Mouse (Mus musculus) embryonic facial prominence, embryonic 14.5 days (tissue): ENCODE measurements at regions not wholly inside any gene's neighbourhood (a gene's known extent, or its start where the extent isn't known, plus 50 kb on each side); places are given as distances from the start of the nearest gene placed in this dataset.

ENCODE experiments used
- ATAC-seq: fragments of 200-750 bp; cut with Nextera tagmentation; 2 replicates; pipeline ENCODE4 v1.8.0; 2017; ENCODE audit warnings: low read depth, moderate number of reproducible peaks, moderate TSS enrichment
- DNase-seq: peaks from one replicate; pipeline ENCODE4 v3.0.0-alpha.2; 2015; ENCODE audit warnings: low spot score
- H3K27ac ChIP-seq: fragments of 300-500 bp; sonication (generic); replicated peaks from 2 replicates; pipeline ENCODE4 v1.5.1; 2014; ENCODE audit warnings: low read depth, mild to moderate bottlenecking, low read length, moderate library complexity
- H3K27me3 ChIP-seq: fragments of 300-500 bp; sonication (generic); replicated peaks from 2 replicates; pipeline ENCODE4 v1.6.1; 2014; ENCODE audit warnings: low read length; ENCODE audit not compliant: control insufficient read depth, insufficient read depth
- H3K36me3 ChIP-seq: fragments of 300-500 bp; sonication (generic); 2 replicates; pipeline ENCODE4 v1.6.1; 2014; ENCODE audit warnings: low read length, mixed read lengths; ENCODE audit not compliant: control insufficient read depth, insufficient read depth
- H3K4me1 ChIP-seq: fragments of 300-500 bp; sonication (generic); 2 replicates; pipeline ENCODE4 v1.6.1; 2014; ENCODE audit warnings: antibody characterized with exemption, low read length; ENCODE audit not compliant: control insufficient read depth, insufficient read depth
- H3K4me2 ChIP-seq: fragments of 300-500 bp; sonication (generic); 2 replicates; pipeline ENCODE4 v1.6.1; 2014; ENCODE audit warnings: low read depth, mild to moderate bottlenecking, low read length, moderate library complexity, mixed read lengths
- H3K4me3 ChIP-seq: fragments of 300-500 bp; sonication (generic); 2 replicates; pipeline ENCODE4 v1.5.1; 2014; ENCODE audit warnings: low read depth, mild to moderate bottlenecking, low read length
- H3K9ac ChIP-seq: fragments of 300-500 bp; sonication (generic); 2 replicates; pipeline ENCODE4 v1.6.1; 2014; ENCODE audit warnings: low read depth, mild to moderate bottlenecking, low read length, moderate library complexity, mixed read lengths
- H3K9me3 ChIP-seq: fragments of 300-500 bp; sonication (generic); 2 replicates; pipeline ENCODE4 v1.6.1; 2016; ENCODE audit warnings: low read length; ENCODE audit not compliant: control insufficient read depth
- WGBS: fragments of 180-500 bp; shearing (Covaris S2); extraction: QIAGEN DNeasy Blood & Tissue Kit; methylation state at CpG from one replicate; pipeline ENCODE4 v1.1.7; 2014; 5-methylcytosine and 5-hydroxymethylcytosine counted together

DNA sequence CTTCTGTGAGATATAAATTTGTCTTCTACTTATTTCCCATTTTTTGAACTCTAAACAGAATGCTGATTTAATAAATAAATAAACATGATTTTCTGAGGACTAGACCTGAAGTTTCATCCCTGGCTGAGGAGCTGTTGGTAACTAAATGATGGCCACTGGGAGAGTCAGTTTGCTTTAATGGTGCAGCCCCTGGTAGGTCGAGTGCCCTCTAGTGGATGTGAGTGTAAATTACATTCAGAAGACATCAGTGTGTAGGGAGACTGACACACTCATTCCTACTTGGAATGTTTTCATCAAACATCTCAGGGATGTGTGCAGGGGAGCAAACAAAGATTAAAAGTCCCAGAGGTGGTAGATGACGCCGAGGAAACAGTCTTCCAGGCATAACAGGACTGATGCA is 281.2 kb upstream of the Rasgrp1 start:
- Histone ChIP-seq H3K36me3 (no peaks in the 10 kb centered on the region), H3K9ac (no peak overlapping the region), H3K27me3 (no peaks in the 10 kb centered on the region), H3K4me1 (no peaks in the 10 kb centered on the region), H3K4me3 (no peak overlapping the region), H3K4me2 (no peak overlapping the region), H3K9me3 (no peaks in the 10 kb centered on the region), H3K27ac (no peak overlapping the region)
- no peak for ATAC-seq
- 44% methylated on average over 3 of the region's 3 CpGs for WGBS
- no peak for DNase-seq

DNA sequence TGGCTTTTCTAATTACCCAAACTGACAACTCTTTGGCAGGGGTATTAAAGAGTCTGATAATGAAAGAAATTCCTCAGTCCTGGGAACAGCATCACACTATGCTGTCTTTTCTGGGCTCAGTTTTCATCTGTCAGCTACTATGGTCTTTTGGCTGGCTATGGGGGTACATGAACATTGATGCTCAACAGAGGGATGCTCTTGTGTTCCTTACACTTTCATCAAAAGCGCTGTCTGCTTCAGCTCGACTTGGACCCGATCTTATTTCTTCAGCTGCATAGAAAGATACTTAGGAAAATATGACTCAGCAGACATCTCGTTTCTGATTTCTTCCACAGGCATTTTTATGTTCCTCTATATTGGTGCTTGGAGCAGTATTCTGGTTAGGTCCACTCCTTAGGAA is 292.1 kb upstream of the Rasgrp1 start:
- no peak overlapping the region for H3K4me2 ChIP-seq
- no peaks in the 10 kb centered on the region for H3K4me1 ChIP-seq
- WGBS: 70% methylated on average over 4 of the region's 4 CpGs
- H3K9me3 ChIP-seq: no peaks in the 10 kb centered on the region
- H3K27me3 ChIP-seq: no peaks in the 10 kb centered on the region
- peak; percentile 61 for DNase-seq
- ATAC-seq: peak; percentile 37; the same call in 1 of the 2 replicates
- H3K27ac ChIP-seq: no peak overlapping the region
- no peak overlapping the region for H3K9ac ChIP-seq
- no peaks in the 10 kb centered on the region for H3K36me3 ChIP-seq
- no peak overlapping the region for H3K4me3 ChIP-seq

DNA sequence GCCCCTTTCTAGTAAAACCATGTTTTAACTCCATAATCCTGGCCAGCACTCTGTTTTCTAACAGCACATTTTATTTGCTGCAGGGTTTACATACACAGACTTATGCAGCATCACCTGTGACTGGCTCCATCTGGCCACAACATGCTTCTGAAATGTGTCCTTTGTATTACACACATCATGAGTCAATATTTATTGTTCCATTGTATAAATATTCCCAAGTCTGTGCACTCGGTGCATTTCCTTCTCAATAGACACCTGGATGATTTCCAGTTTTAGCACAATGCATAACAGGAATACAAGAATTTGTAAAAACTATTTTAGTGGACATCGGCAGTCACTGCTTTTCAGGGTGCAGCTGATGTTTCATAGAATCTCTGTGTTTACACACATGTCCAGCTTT is 294.6 kb upstream of the Rasgrp1 start:
- Histone ChIP-seq H3K9me3 (no peaks in the 10 kb centered on the region), H3K27me3 (no peaks in the 10 kb centered on the region), H3K27ac (no peak overlapping the region), H3K9ac (no peak overlapping the region), H3K4me1 (no peaks in the 10 kb centered on the region), H3K36me3 (no peaks in the 10 kb centered on the region), H3K4me3 (no peak overlapping the region), H3K4me2 (no peak overlapping the region)
- DNase-seq: peak; percentile 20
- 53% methylated on average over 2 of the region's 2 CpGs for WGBS
- no peak for ATAC-seq

DNA sequence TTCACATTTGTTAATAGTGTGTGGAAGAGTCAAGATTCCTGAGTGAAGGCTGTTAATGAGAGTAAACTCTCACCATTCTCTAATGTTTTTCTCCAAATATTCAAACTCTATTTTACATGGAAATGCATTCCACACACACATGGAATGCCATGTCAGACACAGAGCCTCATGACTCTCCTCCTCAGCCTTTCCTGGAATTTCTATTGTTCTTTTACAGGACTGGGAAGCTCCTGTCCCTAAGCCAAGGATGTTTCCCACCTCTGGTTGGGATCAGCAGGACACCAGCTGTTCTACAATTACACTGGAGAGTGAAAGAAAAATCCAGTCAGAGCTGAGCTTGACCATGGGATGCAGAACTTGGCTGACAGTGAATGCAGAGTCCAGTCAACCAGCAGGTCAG is 309.3 kb upstream of the Rasgrp1 start:
- H3K4me2 ChIP-seq: no peak overlapping the region
- ATAC-seq: no peak

DNA sequence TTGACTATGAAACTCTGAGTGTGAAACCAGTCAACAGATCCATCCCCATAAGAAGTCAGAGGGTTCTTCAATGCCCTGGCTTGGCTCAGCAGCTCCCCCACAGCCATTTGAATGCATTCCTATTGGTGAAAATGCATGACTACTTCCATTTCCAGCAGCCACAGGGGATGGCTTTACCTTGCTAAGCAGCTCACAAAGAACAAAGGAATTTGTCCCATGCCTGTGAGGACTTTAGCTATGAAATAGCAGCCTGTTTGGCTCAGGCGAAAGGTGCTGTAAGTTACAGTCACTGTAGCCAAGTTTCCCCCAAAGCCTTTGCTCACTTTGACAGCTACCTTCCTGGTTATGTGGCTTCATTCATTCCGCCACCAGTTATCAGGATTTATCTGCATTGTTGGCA is 309.8 kb upstream of the Rasgrp1 start:
- no peaks in the 10 kb centered on the region for H3K36me3 ChIP-seq
- no peaks in the 10 kb centered on the region for H3K27me3 ChIP-seq
- H3K9me3 ChIP-seq: no peaks in the 10 kb centered on the region
- H3K4me2 ChIP-seq: no peak overlapping the region
- ATAC-seq (no peak), DNase-seq (peak; percentile 33)
- WGBS: 51% methylated on average over 2 of the region's 2 CpGs
- H3K9ac ChIP-seq: no peak overlapping the region
- H3K4me1 ChIP-seq: no peaks in the 10 kb centered on the region
- H3K4me3 ChIP-seq: no peak overlapping the region
- no peak overlapping the region for H3K27ac ChIP-seq

More for the DNA sequence above, 309.3 kb upstream of the Rasgrp1 start:
- H3K27me3 ChIP-seq: no peaks in the 10 kb centered on the region
- no peak overlapping the region for H3K9ac ChIP-seq
- H3K27ac ChIP-seq: no peak overlapping the region
- no peaks in the 10 kb centered on the region for H3K4me1 ChIP-seq
- DNase-seq: no peak
- H3K9me3 ChIP-seq: no peaks in the 10 kb centered on the region
- no peak overlapping the region for H3K4me3 ChIP-seq
- H3K36me3 ChIP-seq: no peaks in the 10 kb centered on the region

DNA sequence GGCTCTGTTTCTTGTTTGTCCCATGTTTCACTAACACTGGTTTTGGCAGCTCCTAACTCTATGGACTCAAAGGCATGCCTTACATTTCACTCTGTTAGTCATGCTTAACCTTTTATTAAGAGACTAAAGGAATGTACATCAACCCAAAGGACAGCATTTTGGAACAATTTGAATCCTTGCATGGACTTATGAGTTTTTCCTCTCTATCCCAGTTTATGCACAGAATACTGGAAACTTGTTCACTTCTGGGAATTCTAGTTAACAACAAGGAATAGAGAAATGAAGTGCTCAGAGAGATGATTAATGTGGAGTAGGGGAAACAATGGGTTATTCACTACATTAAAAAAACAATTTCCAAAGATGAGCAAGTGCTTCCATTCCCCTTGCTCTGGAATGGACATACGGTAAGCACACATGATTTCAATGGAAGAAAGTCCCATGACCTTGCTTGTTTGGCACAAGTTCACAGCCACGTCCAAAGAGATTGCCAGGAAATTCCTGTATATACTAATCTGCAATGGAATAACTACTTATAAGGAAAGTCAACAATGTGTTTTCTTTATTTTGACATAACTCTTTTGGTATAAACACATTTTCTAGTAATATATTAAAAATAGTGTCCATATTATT is 313.9 kb upstream of the Rasgrp1 start:
- Histone ChIP-seq H3K4me3 (no peak overlapping the region), H3K27ac (no peak overlapping the region), H3K27me3 (no peaks in the 10 kb centered on the region), H3K4me1 (no peaks in the 10 kb centered on the region), H3K9me3 (no peaks in the 10 kb centered on the region), H3K4me2 (no peak overlapping the region), H3K9ac (no peak overlapping the region), H3K36me3 (no peaks in the 10 kb centered on the region)
- WGBS: 58% methylated on average over 2 of the region's 2 CpGs
- DNase-seq (peak; percentile 50), ATAC-seq (no peak)

DNA sequence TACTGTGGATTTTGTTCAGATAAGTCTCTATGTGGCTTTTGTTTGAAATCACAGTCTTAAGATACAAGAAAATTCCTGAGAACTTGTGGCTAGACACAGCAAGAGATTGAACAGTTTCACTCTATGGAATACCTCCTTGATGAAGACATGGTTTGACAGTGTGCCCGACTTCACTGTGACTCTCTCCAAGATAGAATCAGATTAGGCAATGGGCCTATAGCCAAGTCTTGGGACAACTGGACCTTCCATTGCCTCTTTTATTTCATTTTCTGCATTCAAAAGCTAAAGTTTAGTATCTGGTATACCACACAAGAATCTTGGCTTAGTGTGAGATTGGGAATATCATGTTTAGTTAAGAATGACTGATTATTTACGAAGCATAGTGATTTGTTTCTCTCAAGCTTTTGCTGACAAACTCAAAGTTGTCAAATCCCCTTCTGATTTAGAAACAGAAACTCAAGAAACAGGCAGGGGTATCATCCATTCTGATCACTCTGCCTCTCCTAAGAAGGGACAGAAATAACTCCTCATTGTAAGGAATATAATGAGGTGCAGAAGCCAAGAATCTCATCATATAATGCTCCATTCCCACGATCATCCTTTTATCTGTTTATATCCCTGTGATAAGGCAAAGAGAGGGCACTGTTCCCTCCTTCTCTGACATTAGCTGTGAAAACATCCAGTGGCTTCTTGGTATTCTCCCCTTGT is 317.6 kb upstream of the Rasgrp1 start:
- Histone ChIP-seq H3K4me2 (no peak overlapping the region), H3K27me3 (no peaks in the 10 kb centered on the region), H3K4me3 (no peak overlapping the region), H3K9ac (no peak overlapping the region), H3K36me3 (no peaks in the 10 kb centered on the region), H3K4me1 (no peaks in the 10 kb centered on the region), H3K9me3 (no peaks in the 10 kb centered on the region), H3K27ac (no peak overlapping the region)
- 85% methylated on average over 3 of the region's 3 CpGs for WGBS
- no peak for DNase-seq
- ATAC-seq: no peak

DNA sequence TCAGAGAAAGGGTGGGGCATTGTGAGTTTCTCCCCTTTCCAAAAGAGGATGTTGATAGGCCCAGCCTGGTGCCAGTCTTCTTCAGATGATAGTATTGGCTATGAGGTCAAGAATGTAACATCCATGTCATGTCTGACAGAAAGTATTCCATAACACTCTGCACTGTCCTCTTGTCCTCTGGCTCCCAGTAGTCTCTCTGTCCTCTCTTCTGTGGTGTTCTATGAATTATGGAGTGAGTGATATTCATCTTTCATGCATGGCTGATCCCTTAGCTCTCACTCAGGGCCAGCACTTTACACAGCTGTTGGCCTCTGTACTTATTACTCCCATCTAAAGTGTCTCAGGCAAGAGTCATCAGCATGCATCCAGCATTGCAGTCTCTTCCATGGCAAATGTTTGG is 319.9 kb upstream of the Rasgrp1 start:
- Histone ChIP-seq H3K27ac (no peak overlapping the region), H3K9ac (no peak overlapping the region), H3K27me3 (no peaks in the 10 kb centered on the region), H3K36me3 (no peaks in the 10 kb centered on the region), H3K4me3 (no peak overlapping the region), H3K9me3 (no peaks in the 10 kb centered on the region), H3K4me1 (no peaks in the 10 kb centered on the region), H3K4me2 (no peak overlapping the region)
- ATAC-seq: no peak
- no peak for DNase-seq

DNA sequence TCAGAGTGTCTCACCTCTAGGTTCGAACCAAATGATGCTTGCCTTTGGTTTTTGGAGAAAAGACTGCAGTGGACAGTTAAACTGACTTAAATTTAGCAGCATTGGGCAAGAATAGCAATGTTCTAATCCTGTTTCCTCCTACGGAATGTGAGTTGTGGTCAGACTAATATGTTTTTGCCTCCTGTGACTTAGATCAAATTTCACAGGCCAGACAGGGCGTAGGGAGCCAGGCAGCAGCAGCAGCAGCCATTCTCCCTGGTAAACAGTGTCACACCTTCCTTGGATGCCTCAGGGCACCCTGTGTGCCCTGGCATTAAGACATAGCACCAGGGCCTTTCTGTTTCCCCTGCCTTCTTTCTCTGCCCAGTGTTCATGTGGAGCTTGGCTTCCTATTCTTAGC is 323.7 kb upstream of the Rasgrp1 start:
- Histone ChIP-seq H3K27me3 (no peaks in the 10 kb centered on the region), H3K4me2 (no peak overlapping the region), H3K4me3 (no peak overlapping the region), H3K4me1 (no peaks in the 10 kb centered on the region), H3K9me3 (no peaks in the 10 kb centered on the region), H3K36me3 (no peaks in the 10 kb centered on the region), H3K9ac (no peak overlapping the region), H3K27ac (no peak overlapping the region)
- ATAC-seq (no peak), DNase-seq (no peak)
- 43% methylated on average over 3 of the region's 3 CpGs for WGBS
